Mouse (Mus musculus) hindbrain, embryonic 14.5 days (tissue): Measurements from ENCODE around the gene Syngr1. TPM values are rescaled to one million over a fixed set of nuclear protein-coding genes. Genes with fewer than 3 reads are reported as not detected.

ENCODE experiments used
- ATAC-seq: fragments of 200-750 bp; cut with Nextera tagmentation; 2 replicates; pipeline ENCODE4 v1.8.0; 2017; ENCODE audit warnings: moderate number of reproducible peaks, mild to moderate bottlenecking, moderate TSS enrichment, moderate library complexity; ENCODE audit not compliant: low FRiP score
- DNase-seq: peaks from one replicate; pipeline ENCODE4 v3.0.0-alpha.2; 2015; ENCODE audit warnings: low spot score
- H3K27ac ChIP-seq: fragments of 300-500 bp; sonication (generic); 2 replicates; pipeline ENCODE4 v1.5.1; 2014; ENCODE audit warnings: mild to moderate bottlenecking, moderate library complexity
- H3K27me3 ChIP-seq: fragments of 300-500 bp; sonication (generic); 2 replicates; pipeline ENCODE4 v1.6.1; 2014; ENCODE audit warnings: mild to moderate bottlenecking, low read length, mixed read lengths; ENCODE audit not compliant: control insufficient read depth, insufficient read depth
- H3K36me3 ChIP-seq: fragments of 300-500 bp; sonication (generic); replicated peaks from 2 replicates; pipeline ENCODE4 v1.6.1; 2014; ENCODE audit not compliant: control insufficient read depth, insufficient read depth
- H3K4me1 ChIP-seq: fragments of 300-500 bp; sonication (generic); replicated peaks from 2 replicates; pipeline ENCODE4 v1.6.1; 2014; ENCODE audit warnings: antibody characterized with exemption, low read length, mixed read lengths; ENCODE audit not compliant: control insufficient read depth, insufficient read depth
- H3K4me2 ChIP-seq: fragments of 300-500 bp; sonication (generic); replicated peaks from 2 replicates; pipeline ENCODE4 v1.6.1; 2014; ENCODE audit warnings: mild to moderate bottlenecking, moderate library complexity
- H3K4me3 ChIP-seq: fragments of 300-500 bp; sonication (generic); replicated peaks from 2 replicates; pipeline ENCODE4 v1.5.1; 2014; ENCODE audit warnings: mild to moderate bottlenecking, low read length
- H3K9ac ChIP-seq: fragments of 300-500 bp; sonication (generic); 2 replicates; pipeline ENCODE4 v1.6.1; 2014
- H3K9me3 ChIP-seq: fragments of 300-500 bp; sonication (generic); 2 replicates; pipeline ENCODE4 v1.6.1; 2016; ENCODE audit warnings: low read length; ENCODE audit not compliant: control insufficient read depth
- WGBS: fragments of 180-500 bp; shearing (Covaris S2); extraction: QIAGEN DNeasy Blood & Tissue Kit; methylation state at CpG from one replicate; pipeline ENCODE4 v1.1.7; 2014; 5-methylcytosine and 5-hydroxymethylcytosine counted together
- polyA plus RNA-seq: library from polyadenylated mRNA; unstranded; fragments of >200 nt; fragmentation: Nextera tagmentation; extraction: Ambion mirVana; gene quantifications from 2 replicates; pipeline ENCODE4 v1.2.1, GENCODE M21; 2014

The Syngr1 gene
- polyA plus RNA-seq, 1 experiment from 2014 or later, result 37.0 TPM

DNA sequence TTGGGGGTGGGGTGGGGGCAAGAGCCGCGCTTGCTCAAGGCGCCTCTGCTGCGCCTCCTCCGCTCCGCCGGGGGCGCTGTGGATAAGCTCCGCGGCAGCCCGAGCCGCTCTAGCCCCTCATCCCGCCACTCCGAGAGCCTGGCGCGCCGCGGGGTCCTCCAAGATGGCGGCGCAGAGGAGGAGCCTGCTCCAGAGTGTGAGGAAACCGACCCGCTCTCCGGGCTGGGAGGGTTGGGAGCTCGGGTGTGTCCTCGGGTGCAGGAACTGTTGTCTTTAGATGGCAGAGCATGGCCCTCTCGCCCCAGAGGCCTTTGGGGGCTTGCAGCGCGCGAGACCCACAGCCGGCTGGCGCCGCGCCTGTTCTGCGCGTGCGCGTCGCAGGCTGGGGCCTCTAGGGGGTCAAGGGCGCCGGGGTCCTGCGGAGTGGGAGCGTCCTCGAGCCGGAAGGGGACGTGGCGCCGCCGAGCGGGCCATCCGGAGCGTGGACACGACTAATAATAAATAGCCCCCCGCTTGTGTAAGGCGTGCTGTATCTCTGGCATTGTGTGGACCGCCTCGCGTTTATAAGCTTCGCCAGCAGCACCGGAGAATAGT lies 42.0 kb downstream of the Syngr1 start, which contains the start of gene Tab1:
Gene Tab1 (plus strand): TSS at position 135 of the 594 bp plus-strand sequence.
- under 1% methylated on average over 58 of the region's 59 CpGs for WGBS
- H3K9ac ChIP-seq, result peak within 1 kb of the TSS; percentile 83
- H3K27me3 ChIP-seq, result no peaks in the 10 kb centered on the region
- no peaks in the 10 kb centered on the region for H3K36me3 ChIP-seq
- DNase-seq (peak; percentile 96), ATAC-seq (peak; percentile 93)
- no peaks in the 10 kb centered on the region for H3K9me3 ChIP-seq
- peaks cover 14% of the 10 kb centered on the region for H3K4me1 ChIP-seq
- H3K4me2 ChIP-seq, result peak within 1 kb of the TSS; percentile 83
- H3K27ac ChIP-seq, result peak within 1 kb of the TSS; percentile 99
- peak within 1 kb of the TSS; percentile 69 for H3K4me3 ChIP-seq

DNA sequence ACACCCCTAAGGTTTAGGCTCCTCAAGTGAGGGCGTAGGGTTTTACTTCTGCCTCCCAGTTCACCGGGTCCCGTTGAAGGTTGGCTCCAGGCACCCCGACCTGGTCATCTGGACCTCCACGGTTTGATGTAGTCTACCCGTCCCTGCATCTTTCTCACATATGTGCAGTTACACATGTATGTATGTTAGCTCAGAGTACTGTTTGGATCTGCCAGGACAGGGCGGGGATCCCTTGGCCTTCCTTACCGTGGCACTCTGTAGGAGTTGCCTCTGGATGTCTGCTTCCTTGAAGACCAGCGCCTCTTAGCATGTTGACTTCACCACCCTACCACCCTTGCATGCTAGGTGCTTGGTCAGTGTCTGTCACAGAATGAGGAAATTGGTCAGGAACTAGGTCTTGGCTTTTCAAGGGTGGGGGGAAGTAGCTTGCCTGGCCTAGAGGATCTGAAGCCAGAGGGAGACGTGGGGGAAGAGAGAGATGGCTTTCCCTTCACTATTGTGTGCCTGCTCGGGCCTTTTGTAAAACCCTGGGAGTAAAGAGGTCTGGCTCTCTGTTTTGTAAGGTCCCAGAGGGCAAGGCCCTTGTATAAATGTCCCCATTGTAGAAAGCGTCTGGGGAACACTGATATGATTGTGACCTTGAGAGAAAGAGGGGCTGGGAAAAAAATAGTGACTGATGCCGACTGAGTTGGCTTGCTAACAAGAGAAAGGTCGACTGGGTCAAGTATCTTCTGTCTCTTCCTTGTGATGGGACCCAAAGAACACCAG lies 42.7 kb downstream of the Syngr1 start:
- Histone ChIP-seq H3K27me3 (no peaks in the 10 kb centered on the region), H3K9ac (peak overlapping the region; percentile 83), H3K4me3 (peak overlapping the region; percentile 69), H3K4me2 (peak overlapping the region; percentile 83), H3K27ac (peak overlapping the region; percentile 99), H3K4me1 (peaks cover 20% of the 10 kb centered on the region), H3K36me3 (no peaks in the 10 kb centered on the region), H3K9me3 (no peaks in the 10 kb centered on the region)
- WGBS, result 10% methylated on average over 14 of the region's 14 CpGs
- ATAC-seq (peak; percentile 14; the same call in 1 of the 2 replicates), DNase-seq (no peak)

DNA sequence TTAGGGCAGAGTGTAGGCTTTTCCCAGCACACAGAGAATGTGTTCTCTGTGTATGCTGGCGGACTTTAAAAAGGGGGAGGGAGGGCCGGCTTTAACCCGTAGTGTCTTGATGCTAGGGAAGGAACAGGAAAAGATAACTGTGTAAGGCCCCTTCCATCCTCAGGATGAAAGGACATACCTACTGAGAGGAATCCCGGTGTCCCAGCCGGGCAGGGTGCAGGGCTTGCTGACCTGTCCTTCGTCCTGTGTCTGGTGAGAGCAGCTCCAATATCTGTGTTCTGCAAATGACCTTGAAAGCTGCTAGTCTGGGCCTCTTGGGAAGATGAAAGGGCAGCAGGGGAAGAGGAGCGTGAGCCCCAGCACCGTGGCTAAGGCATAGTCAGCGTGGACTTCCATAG lies 43.3 kb downstream of the Syngr1 start:
- H3K4me3 ChIP-seq, result peak overlapping the region; percentile 69
- H3K9me3 ChIP-seq, result no peaks in the 10 kb centered on the region
- no peaks in the 10 kb centered on the region for H3K36me3 ChIP-seq
- DNase-seq, result no peak
- WGBS, result 48% methylated on average over 9 of the region's 9 CpGs
- H3K27ac ChIP-seq, result no peak overlapping the region
- peak overlapping the region; percentile 83 for H3K9ac ChIP-seq
- H3K4me1 ChIP-seq, result peaks cover 20% of the 10 kb centered on the region
- H3K4me2 ChIP-seq, result peak overlapping the region; percentile 83
- H3K27me3 ChIP-seq, result no peaks in the 10 kb centered on the region
- no peak for ATAC-seq

DNA sequence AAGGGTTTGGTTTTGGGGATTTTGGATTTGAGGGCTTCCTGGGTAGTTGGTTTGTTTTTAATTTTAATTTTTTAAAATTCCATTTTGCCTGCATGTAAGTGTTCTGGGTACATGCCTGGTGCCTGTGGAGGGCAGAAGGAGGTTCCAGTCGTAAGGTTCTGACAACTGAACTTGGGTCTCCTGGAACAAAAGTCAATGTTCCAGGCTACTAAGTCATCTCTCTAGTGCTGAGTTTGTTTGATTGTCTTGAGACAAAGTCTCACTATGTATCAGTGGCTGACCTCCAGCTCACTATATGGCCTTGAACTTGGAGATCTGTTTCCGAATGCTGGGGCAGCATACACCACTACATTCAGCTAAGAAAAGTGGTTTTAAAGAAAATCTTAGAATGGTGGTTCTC lies 44.4 kb downstream of the Syngr1 start:
- no peak overlapping the region for H3K9ac ChIP-seq
- no peaks in the 10 kb centered on the region for H3K36me3 ChIP-seq
- no peak overlapping the region for H3K4me3 ChIP-seq
- no peaks in the 10 kb centered on the region for H3K9me3 ChIP-seq
- H3K4me1 ChIP-seq, result peaks cover 20% of the 10 kb centered on the region
- ATAC-seq, result no peak
- DNase-seq, result no peak
- WGBS, result 97% methylated on average over 2 of the region's 2 CpGs
- H3K27me3 ChIP-seq, result no peaks in the 10 kb centered on the region
- no peak overlapping the region for H3K27ac ChIP-seq
- H3K4me2 ChIP-seq, result no peak overlapping the region

DNA sequence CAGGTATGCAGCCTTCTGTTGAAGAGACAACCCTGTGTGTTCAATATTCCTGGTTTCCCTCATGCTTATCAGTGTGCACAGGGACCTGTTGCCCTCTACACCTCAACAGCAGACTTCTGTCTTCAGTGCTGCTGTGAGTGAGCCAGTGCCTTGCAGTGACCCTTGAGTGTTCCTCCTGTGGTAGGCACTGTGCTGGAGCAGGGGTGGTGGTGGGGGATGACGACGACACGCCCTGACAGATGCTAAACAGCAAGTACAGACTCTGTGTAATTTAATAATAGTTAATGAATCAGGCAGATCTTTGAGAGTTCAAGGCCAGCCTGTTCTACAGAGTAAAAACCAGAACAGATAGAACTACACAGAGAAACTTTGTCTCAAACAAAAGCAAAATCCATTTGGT lies 45.5 kb downstream of the Syngr1 start:
- Histone ChIP-seq H3K4me2 (no peak overlapping the region), H3K9ac (no peak overlapping the region), H3K27ac (no peak overlapping the region), H3K36me3 (peaks cover 6% of the 10 kb centered on the region; the same call in 1 of the 2 replicates), H3K27me3 (no peaks in the 10 kb centered on the region), H3K9me3 (no peaks in the 10 kb centered on the region), H3K4me1 (peaks cover 20% of the 10 kb centered on the region), H3K4me3 (no peak overlapping the region)
- ATAC-seq, result no peak
- no peak for DNase-seq
- 97% methylated on average over 3 of the region's 3 CpGs for WGBS

DNA sequence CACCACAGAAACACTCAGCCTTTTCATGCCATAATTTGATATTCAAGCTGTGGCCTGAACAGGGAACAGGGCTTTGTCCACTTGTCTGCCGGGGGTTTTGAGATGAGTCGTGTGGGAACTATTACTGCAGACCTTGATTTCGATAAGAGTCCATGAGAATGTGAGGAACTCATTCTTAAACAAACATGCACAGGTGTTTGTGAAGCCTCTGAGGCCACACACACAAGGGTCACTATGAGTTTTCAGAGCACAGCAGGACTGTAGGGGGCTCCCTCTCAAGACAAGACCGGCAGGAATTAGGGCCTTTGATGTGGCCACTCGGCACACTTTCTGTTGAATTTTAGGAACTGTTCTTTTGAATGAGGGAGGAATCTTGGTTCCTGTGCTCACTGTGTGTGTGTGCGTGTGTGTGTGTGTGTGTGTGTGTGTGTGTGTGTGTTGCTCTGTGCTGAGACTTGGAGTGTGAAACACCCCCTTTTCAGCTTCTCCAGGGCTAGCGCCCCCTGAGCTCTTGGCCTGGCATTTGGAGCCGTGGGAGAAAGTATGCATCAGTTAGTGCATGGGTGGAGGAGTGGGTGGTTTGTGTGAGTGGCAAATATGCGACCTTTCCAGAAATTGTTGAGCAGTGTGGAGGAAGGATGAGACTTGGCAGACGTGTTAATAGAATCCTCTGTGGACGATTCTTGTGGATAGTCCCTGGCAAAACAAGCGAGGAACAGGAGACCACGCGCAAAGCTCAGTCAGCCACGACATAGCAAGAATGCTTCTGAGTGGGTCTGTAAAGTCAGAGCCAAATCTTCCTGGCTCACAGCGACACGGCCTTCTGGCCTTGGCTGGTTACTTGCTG lies 47.0 kb downstream of the Syngr1 start:
- Histone ChIP-seq H3K4me2 (no peak overlapping the region), H3K4me3 (no peak overlapping the region)

DNA sequence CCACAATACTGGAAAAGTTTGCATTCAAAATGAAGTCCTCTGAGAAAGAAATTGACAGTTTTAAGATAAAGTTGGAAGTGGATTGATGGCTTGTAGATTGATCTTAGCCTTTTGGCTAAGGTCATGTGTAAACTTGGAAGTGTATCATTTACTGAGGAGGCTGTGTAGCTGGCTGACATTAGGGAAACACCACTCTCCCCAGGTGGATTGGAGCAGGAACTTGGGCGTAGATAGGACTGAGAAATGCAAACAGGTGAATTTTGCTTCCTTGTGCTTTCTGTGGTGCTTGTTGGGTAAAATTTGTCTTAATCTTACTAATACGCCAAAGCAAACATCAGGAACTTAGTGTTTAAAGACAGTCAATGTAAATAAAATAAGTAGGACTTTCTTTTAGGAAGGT lies 49.2 kb downstream of the Syngr1 start:
- Histone ChIP-seq H3K36me3 (peaks cover 20% of the 10 kb centered on the region; the same call in 1 of the 2 replicates), H3K4me3 (no peak overlapping the region), H3K4me1 (peaks cover 6% of the 10 kb centered on the region; the same call in 1 of the 2 replicates), H3K4me2 (no peak overlapping the region), H3K9me3 (no peaks in the 10 kb centered on the region), H3K9ac (no peak overlapping the region), H3K27me3 (no peaks in the 10 kb centered on the region), H3K27ac (no peak overlapping the region)
- no peak for ATAC-seq
- 90% methylated on average over 2 of the region's 2 CpGs for WGBS
- no peak for DNase-seq

More for the DNA sequence above, 47.0 kb downstream of the Syngr1 start:
- H3K9me3 ChIP-seq, result no peaks in the 10 kb centered on the region
- H3K4me1 ChIP-seq, result peaks cover 20% of the 10 kb centered on the region
- H3K27me3 ChIP-seq, result no peaks in the 10 kb centered on the region
- WGBS, result 61% methylated on average over 17 of the region's 17 CpGs
- no peak for ATAC-seq
- no peak overlapping the region for H3K27ac ChIP-seq
- no peak overlapping the region for H3K9ac ChIP-seq
- peaks cover 6% of the 10 kb centered on the region; the same call in 1 of the 2 replicates for H3K36me3 ChIP-seq
- DNase-seq, result no peak

DNA sequence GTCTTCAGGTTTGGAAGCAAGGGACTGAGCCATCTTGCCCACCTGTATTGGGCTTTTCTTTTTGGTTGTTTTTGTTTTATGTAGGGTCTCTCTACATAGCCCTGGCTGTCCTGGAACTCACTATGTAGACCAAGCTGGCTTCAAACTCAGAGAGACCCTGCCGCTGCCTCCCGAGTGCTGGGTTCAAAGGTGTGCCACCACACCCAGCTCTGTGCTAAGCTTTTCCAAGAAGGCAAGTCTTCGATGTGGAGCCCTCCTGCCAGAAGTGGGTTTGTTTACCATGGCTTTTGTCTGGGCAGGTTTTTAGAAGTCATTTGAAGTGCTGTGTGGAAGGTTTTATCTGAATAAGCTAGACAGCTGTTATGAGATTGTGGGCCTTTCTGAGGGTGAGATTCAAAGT lies 49.7 kb downstream of the Syngr1 start:
- no peak overlapping the region for H3K9ac ChIP-seq
- H3K4me3 ChIP-seq, result no peak overlapping the region
- no peaks in the 10 kb centered on the region for H3K9me3 ChIP-seq
- no peaks in the 10 kb centered on the region for H3K27me3 ChIP-seq
- no peak overlapping the region for H3K4me2 ChIP-seq
- H3K27ac ChIP-seq, result no peak overlapping the region
- ATAC-seq (no peak), DNase-seq (no peak)
- WGBS, result 96% methylated on average over 3 of the region's 3 CpGs
- H3K36me3 ChIP-seq, result peaks cover 20% of the 10 kb centered on the region; the same call in 1 of the 2 replicates
- H3K4me1 ChIP-seq, result peaks cover 6% of the 10 kb centered on the region; the same call in 1 of the 2 replicates

DNA sequence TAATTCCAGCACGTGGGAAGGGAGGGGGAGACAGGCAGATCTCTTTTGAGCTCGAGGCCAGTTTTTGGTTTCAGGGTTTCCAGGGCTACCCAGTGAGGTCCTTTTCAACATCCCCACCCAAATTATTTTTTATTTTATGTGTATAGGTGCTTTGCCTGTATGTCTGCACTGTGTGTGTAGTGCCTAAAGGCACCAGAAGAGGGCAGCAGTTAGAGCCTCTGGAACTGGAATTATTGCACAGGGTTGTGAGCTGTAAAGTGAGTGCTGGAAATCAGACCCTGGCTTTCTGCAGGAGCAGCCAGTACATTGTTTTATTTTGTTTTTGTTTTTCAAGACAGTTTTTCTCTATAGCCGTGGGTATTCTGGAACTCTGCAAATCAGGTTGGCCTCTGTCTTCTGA lies 51.0 kb downstream of the Syngr1 start:
- H3K27ac ChIP-seq, result no peak overlapping the region
- no peak overlapping the region for H3K4me3 ChIP-seq
- no peaks in the 10 kb centered on the region for H3K27me3 ChIP-seq
- H3K4me1 ChIP-seq, result peaks cover 6% of the 10 kb centered on the region; the same call in 1 of the 2 replicates
- WGBS, result 96% methylated on average over 3 of the region's 3 CpGs
- no peaks in the 10 kb centered on the region for H3K9me3 ChIP-seq
- H3K36me3 ChIP-seq, result peaks cover 20% of the 10 kb centered on the region; the same call in 1 of the 2 replicates
- DNase-seq (no peak), ATAC-seq (no peak)
- no peak overlapping the region for H3K9ac ChIP-seq
- no peak overlapping the region for H3K4me2 ChIP-seq
